Mouse (Mus musculus) kidney, postnatal 0 days (tissue): Measurements from ENCODE around the gene Spag9. TPM values are rescaled to one million over a fixed set of nuclear protein-coding genes. Genes with fewer than 3 reads are reported as not detected.

Source experiments
- ATAC-seq: fragments of 200-750 bp; cut with Nextera tagmentation; replicated peaks from 2 replicates; pipeline ENCODE4 v1.8.0; 2017; ENCODE audit warnings: low read depth, moderate number of reproducible peaks, moderate TSS enrichment, moderate library complexity; ENCODE audit not compliant: low FRiP score
- DNase-seq: peaks from one replicate; pipeline ENCODE4 v3.0.0-alpha.2; 2016; ENCODE audit warnings: low spot score
- H3K27ac ChIP-seq: fragments of 300-500 bp; sonication (generic); 2 replicates; pipeline ENCODE4 v1.5.1; 2014; ENCODE audit warnings: mild to moderate bottlenecking
- H3K27me3 ChIP-seq: fragments of 300-500 bp; sonication (generic); 2 replicates; pipeline ENCODE4 v1.6.1; 2014; ENCODE audit warnings: low read length, mixed read lengths; ENCODE audit not compliant: insufficient read depth
- H3K36me3 ChIP-seq: fragments of 300-500 bp; sonication (generic); 2 replicates; pipeline ENCODE4 v1.6.1; 2014; ENCODE audit warnings: low read length, mixed read lengths; ENCODE audit not compliant: insufficient read depth
- H3K4me1 ChIP-seq: fragments of 300-500 bp; sonication (generic); replicated peaks from 2 replicates; pipeline ENCODE4 v1.6.1; 2014; ENCODE audit warnings: antibody characterized with exemption, low read length, mixed read lengths; ENCODE audit not compliant: insufficient read depth
- H3K4me2 ChIP-seq: fragments of 300-500 bp; sonication (generic); 2 replicates; pipeline ENCODE4 v1.6.1; 2014; ENCODE audit warnings: mild to moderate bottlenecking, low read length, moderate library complexity, mixed read lengths
- H3K4me3 ChIP-seq: fragments of 300-500 bp; sonication (generic); replicated peaks from 2 replicates; pipeline ENCODE4 v1.5.1; 2014; ENCODE audit warnings: low read depth, low read length
- H3K9ac ChIP-seq: fragments of 300-500 bp; sonication (generic); 2 replicates; pipeline ENCODE4 v1.6.1; 2014; ENCODE audit warnings: low read depth, low read length
- H3K9me3 ChIP-seq: fragments of 300-500 bp; sonication (generic); replicated peaks from 2 replicates; pipeline ENCODE4 v1.6.1; 2016; ENCODE audit warnings: low read length, inconsistent platforms, mixed read lengths
- CTCF ChIP-seq: IDR thresholded peaks from 2 replicates; pipeline ENCODE4 v1.5.1; 2016; ENCODE audit warnings: antibody characterized with exemption, low read depth, mild to moderate bottlenecking, moderate library complexity
- WGBS: fragments of 180-500 bp; shearing (Covaris S2); extraction: QIAGEN DNeasy Blood & Tissue Kit; methylation state at CpG from one replicate; pipeline ENCODE4 v1.1.7; 2014; 5-methylcytosine and 5-hydroxymethylcytosine counted together
- polyA plus RNA-seq: library from polyadenylated mRNA; unstranded; fragments of >200 nt; fragmentation: Nextera tagmentation; extraction: Ambion mirVana; gene quantifications from 2 replicates; pipeline ENCODE4 v1.2.1, GENCODE M21; 2015

Gene Spag9
- polyA plus RNA-seq, 1 experiment from 2014 or later: 59.8 TPM

DNA sequence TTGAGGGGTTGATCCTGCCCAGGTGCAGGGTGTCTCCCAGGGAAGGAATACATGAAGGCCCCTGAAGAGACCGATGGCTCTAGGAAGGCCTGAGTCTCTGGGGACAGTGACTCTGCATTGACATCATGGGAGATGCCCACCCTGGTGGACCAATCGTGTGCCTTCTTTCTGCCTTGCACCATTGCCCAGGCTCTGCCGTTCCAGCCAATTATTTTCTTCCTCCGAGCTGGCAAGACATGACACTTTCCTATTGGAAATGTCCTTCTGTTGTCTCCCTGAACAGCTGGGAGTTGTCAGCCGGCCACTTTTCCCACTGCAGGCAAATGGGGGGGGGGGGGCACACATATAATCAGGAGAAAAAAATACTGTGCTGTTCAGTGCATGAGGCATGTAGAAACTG is 172.3 kb downstream of the Spag9 start:
- no peaks in the 10 kb centered on the region for H3K27me3 ChIP-seq
- no peak overlapping the region for H3K27ac ChIP-seq
- H3K4me1 ChIP-seq: no peaks in the 10 kb centered on the region
- H3K9ac ChIP-seq: no peak overlapping the region
- no peak for TF ChIP-seq CTCF
- no peak overlapping the region for H3K4me3 ChIP-seq
- H3K4me2 ChIP-seq: no peak overlapping the region
- ATAC-seq (no peak), DNase-seq (no peak)
- no peaks in the 10 kb centered on the region for H3K9me3 ChIP-seq
- no peaks in the 10 kb centered on the region for H3K36me3 ChIP-seq
- 43% methylated on average over 5 of the region's 5 CpGs for WGBS

DNA sequence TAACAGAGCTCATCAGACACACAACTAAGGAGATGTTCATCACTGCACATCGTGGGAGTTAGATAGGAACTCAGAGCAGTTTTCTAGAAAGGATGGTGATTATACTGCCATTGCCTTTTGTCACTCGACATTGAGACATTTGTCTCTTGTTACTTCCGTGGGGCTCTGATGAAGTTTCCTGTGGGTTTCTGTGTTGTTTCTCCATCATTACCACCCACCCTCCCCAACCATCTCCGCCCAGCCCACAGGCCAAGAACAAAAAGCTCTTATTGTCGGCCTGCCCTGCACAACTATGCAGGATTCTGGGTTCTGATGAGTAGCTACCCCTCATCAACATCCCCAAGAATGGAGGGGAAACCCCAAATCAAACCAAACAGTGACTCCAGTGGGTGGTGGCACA is 173.7 kb downstream of the Spag9 start:
- Histone ChIP-seq H3K36me3 (no peaks in the 10 kb centered on the region), H3K4me1 (no peaks in the 10 kb centered on the region)
- 47% methylated on average over 5 of the region's 5 CpGs for WGBS

DNA sequence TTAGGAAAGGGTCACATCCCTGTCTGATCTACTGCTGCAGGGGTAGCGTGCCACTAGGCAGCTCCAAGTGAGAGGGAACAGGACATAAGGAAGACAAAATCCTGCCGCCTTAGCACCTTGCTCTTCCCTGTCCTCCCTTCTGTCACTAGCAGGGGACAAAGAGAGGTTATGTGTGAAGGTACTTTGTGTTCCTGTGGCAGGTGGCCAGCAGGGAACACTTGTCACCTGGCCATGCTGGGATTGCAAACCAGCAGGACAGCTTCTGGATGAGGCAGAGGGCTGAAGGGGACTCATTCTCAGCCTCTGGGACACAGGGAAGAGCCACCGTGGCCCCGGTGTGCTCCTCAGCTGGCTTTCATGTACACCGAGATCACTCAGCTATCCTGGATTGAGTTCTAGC is 175.8 kb downstream of the Spag9 start:
- no peak overlapping the region for H3K9ac ChIP-seq
- no peak overlapping the region for H3K4me3 ChIP-seq
- H3K9me3 ChIP-seq: no peaks in the 10 kb centered on the region
- H3K4me2 ChIP-seq: no peak overlapping the region
- H3K27ac ChIP-seq: no peak overlapping the region
- no peaks in the 10 kb centered on the region for H3K36me3 ChIP-seq
- ATAC-seq (no peak), DNase-seq (no peak)
- no peaks in the 10 kb centered on the region for H3K4me1 ChIP-seq
- no peak for TF ChIP-seq CTCF
- no peaks in the 10 kb centered on the region for H3K27me3 ChIP-seq
- WGBS: 89% methylated on average over 5 of the region's 5 CpGs

More for the DNA sequence above, 173.7 kb downstream of the Spag9 start:
- ATAC-seq (no peak), DNase-seq (no peak)
- no peak for TF ChIP-seq CTCF
- no peaks in the 10 kb centered on the region for H3K27me3 ChIP-seq
- H3K9ac ChIP-seq: no peak overlapping the region
- H3K4me2 ChIP-seq: no peak overlapping the region
- H3K27ac ChIP-seq: no peak overlapping the region
- no peaks in the 10 kb centered on the region for H3K9me3 ChIP-seq
- no peak overlapping the region for H3K4me3 ChIP-seq

DNA sequence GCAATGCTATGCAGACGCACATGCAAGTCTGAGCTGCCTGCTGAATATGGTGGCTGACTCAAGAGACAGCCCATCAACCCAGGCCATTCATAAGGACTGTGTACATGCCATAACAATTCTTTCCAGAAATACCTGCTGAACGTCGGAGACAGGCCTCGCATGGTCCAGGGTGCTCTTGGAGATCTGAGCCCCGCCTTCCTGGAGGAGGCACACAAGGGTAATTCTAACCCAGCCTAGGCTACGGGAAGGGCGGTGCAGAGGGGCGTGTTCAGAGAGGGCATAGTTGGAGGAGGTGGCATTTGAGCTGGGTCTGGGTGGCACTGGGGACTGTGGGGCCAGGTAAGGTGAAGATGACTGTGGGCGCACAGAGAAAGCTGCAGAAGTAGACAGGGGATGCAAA is 176.3 kb downstream of the Spag9 start:
- H3K9me3 ChIP-seq: no peaks in the 10 kb centered on the region
- ATAC-seq (0 out of 2 replicates have a peak, but pooled peaks have one; percentile 34), DNase-seq (no peak)
- WGBS: 54% methylated on average over 9 of the region's 9 CpGs
- TF ChIP-seq CTCF: no peak
- H3K4me2 ChIP-seq: no peak overlapping the region
- no peaks in the 10 kb centered on the region for H3K4me1 ChIP-seq
- H3K36me3 ChIP-seq: no peaks in the 10 kb centered on the region
- H3K9ac ChIP-seq: no peak overlapping the region
- H3K4me3 ChIP-seq: no peak overlapping the region
- H3K27ac ChIP-seq: no peak overlapping the region
- H3K27me3 ChIP-seq: no peaks in the 10 kb centered on the region

DNA sequence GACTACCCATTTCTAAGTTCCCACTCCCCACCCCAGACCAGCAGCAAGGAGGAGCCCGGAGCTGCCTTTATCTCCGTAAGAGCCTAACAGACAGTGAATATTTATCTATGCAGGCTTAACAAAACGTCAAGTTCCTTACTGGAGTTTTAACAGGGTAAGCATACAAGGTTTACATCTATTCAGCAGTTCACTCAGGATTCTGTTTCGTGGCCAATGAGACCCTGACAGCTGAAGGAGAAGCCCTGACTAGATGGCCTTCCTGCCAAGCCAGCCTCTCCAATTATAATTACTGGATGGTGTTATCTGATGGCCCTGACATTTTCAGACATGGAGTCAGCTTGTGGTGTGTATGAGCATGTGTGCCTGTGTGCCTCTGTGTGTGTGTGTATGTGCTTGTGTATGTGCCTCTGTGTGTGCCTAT is 177.8 kb downstream of the Spag9 start:
- DNase-seq (no peak), ATAC-seq (no peak)
- Histone ChIP-seq H3K4me3 (no peak overlapping the region), H3K4me2 (no peak overlapping the region), H3K4me1 (no peaks in the 10 kb centered on the region), H3K27ac (no peak overlapping the region), H3K36me3 (no peaks in the 10 kb centered on the region), H3K9me3 (no peaks in the 10 kb centered on the region), H3K27me3 (no peaks in the 10 kb centered on the region), H3K9ac (no peak overlapping the region)
- no peak for TF ChIP-seq CTCF
- WGBS: 44% methylated on average over 4 of the region's 4 CpGs

DNA sequence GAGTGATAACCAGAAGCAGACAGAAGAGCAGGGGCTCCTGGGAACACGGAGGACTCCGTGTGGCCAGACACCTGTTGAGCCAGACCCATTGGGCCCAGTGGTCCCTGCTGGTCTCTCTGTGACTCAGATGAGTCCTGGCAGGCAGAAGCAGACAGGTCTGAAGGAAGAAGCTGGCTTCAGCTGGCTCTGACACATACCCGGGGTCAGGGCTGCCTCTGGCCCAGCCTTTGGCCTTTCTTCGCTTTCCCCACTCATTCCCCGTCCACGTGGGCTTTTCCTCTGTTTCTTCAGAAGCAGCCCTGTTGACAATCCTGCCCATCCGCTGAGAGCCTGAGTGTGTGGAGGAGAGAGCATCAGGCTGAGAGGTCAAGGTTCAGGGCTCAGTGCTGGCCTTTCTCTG is 179.4 kb downstream of the Spag9 start:
- Histone ChIP-seq H3K4me3 (no peak overlapping the region), H3K9ac (no peak overlapping the region), H3K27me3 (no peaks in the 10 kb centered on the region), H3K27ac (no peak overlapping the region), H3K36me3 (no peaks in the 10 kb centered on the region), H3K4me1 (no peaks in the 10 kb centered on the region), H3K4me2 (no peak overlapping the region), H3K9me3 (no peaks in the 10 kb centered on the region)
- no peak for ATAC-seq
- TF ChIP-seq CTCF: no peak
- no peak for DNase-seq
- 70% methylated on average over 7 of the region's 7 CpGs for WGBS

Other genes with a start within 250 kb of the Spag9 start
- 22.4 and 25.9 TPM in 2 replicates for gene Utp18, start 110.3 kb upstream of the Spag9 start, polyA plus RNA-seq
- gene Mbtd1, start 110.2 kb upstream of the Spag9 start, polyA plus RNA-seq: 24.3 and 24.9 TPM in 2 replicates
- 395 and 442 TPM in 2 replicates for gene Nme2, start 39.8 kb upstream of the Spag9 start, polyA plus RNA-seq
- gene Gm20390, start 27.8 kb upstream of the Spag9 start, polyA plus RNA-seq: 353 and 385 TPM in 2 replicates
- 132 TPM in 2 replicates for gene Nme1, start 27.6 kb upstream of the Spag9 start, polyA plus RNA-seq
- gene Tob1, start 215.4 kb downstream of the Spag9 start, polyA plus RNA-seq: 55.2 and 56.6 TPM in 2 replicates
- 1.0 and 1.2 TPM in 2 replicates for gene Wfikkn2, start 249.9 kb downstream of the Spag9 start, polyA plus RNA-seq